In genomic region chr12:108742241-108742640, GRCm38 (mm10) we compare ENCODE assay signal across 21 mouse cellular contexts. TPM values are rescaled to one million over a fixed set of nuclear protein-coding genes. Genes with fewer than 3 reads are reported as not detected.
"Had no signal": no experiment of that assay in that cellular context is flagged by ENCODE, and none has a peak within 500 bp of the region (broad histone marks: within the 10 kb centered on the region; RNA-seq: fewer than 3 reads in every experiment).

No protein-coding gene starts in this region.

- H3K4me1 ChIP-seq: lung, embryonic 15.5 days; megakaryocyte, embryonic 14.5 days; neural tube, embryonic 13.5 days; neural tube, embryonic 15.5 days had no signal

- H3K4me2 ChIP-seq: lung, embryonic 15.5 days; midbrain, embryonic 11.5 days; neural tube, embryonic 13.5 days; neural tube, embryonic 15.5 days had no signal

- H3K9me3 ChIP-seq: lung, embryonic 15.5 days; neural tube, embryonic 13.5 days; neural tube, embryonic 15.5 days had no signal

- H3K27me3 ChIP-seq: lung, embryonic 15.5 days; neural tube, embryonic 13.5 days; neural tube, embryonic 15.5 days had no signal

- DNase-seq: lung, adult 2 months; lung, postnatal 14 days; lung, postnatal 36 days; midbrain, embryonic 14.5 days; retina, postnatal 1 day; right cerebral cortex, adult 18-20 months; right cerebral cortex, postnatal 25 days; right cerebral cortex, postnatal 4 days; spleen, adult 18-20 months; thymus, adult 18-20 months; thymus, postnatal 14 days; thymus, postnatal 36 days had no signal

- ATAC-seq: lung, postnatal 0 days; midbrain, embryonic 16.5 days had no signal

- H3K9ac ChIP-seq: lung, embryonic 15.5 days; neural tube, embryonic 13.5 days; neural tube, embryonic 15.5 days had no signal

- H3K4me3 ChIP-seq: lung, embryonic 15.5 days; megakaryocyte, embryonic 14.5 days; myocyte; neural tube, embryonic 13.5 days; neural tube, embryonic 15.5 days had no signal

- H3K36me3 ChIP-seq: lung, embryonic 15.5 days; neural tube, embryonic 13.5 days; neural tube, embryonic 15.5 days had no signal

- H3K27ac ChIP-seq: lung, embryonic 15.5 days; macrophage; neural tube, embryonic 13.5 days; neural tube, embryonic 15.5 days had no signal

RNA-seq across cellular contexts. Expression of gene Degs2, which starts 40.1 kb away (rescaled TPM):
- polyA plus RNA-seq: macrophage had no signal
